Mouse (Mus musculus) midbrain, embryonic 14.5 days (tissue): Measurements from ENCODE around the gene Casd1. TPM values are rescaled to one million over a fixed set of nuclear protein-coding genes. Genes with fewer than 3 reads are reported as not detected.

ENCODE experiments used
- ATAC-seq: fragments of 200-750 bp; cut with Nextera tagmentation; 2 replicates; pipeline ENCODE4 v1.8.0; 2017; ENCODE audit warnings: moderate number of reproducible peaks, moderate library complexity; ENCODE audit not compliant: low FRiP score, low TSS enrichment
- DNase-seq: peaks from one replicate; pipeline ENCODE4 v3.0.0-alpha.2; 2015
- H3K27ac ChIP-seq: fragments of 300-500 bp; sonication (generic); replicated peaks from 2 replicates; pipeline ENCODE4 v1.5.1; 2014; ENCODE audit warnings: mild to moderate bottlenecking, low read depth, low read length, moderate library complexity
- H3K27me3 ChIP-seq: fragments of 300-500 bp; sonication (generic); 2 replicates; pipeline ENCODE4 v1.6.1; 2014; ENCODE audit warnings: low read length, control low read depth, mixed read lengths; ENCODE audit not compliant: control insufficient read depth, insufficient read depth
- H3K36me3 ChIP-seq: fragments of 300-500 bp; sonication (generic); 2 replicates; pipeline ENCODE4 v1.6.1; 2014; ENCODE audit warnings: low read length, control low read depth; ENCODE audit not compliant: control insufficient read depth, insufficient read depth
- H3K4me1 ChIP-seq: fragments of 300-500 bp; sonication (generic); 2 replicates; pipeline ENCODE4 v1.6.1; 2014; ENCODE audit warnings: mild to moderate bottlenecking, antibody characterized with exemption, low read length, control low read depth; ENCODE audit not compliant: control insufficient read depth, insufficient read depth
- H3K4me2 ChIP-seq: fragments of 300-500 bp; sonication (generic); 2 replicates; pipeline ENCODE4 v1.6.1; 2014; ENCODE audit warnings: mild to moderate bottlenecking, low read length, moderate library complexity
- H3K4me3 ChIP-seq: fragments of 300-500 bp; sonication (generic); replicated peaks from 2 replicates; pipeline ENCODE4 v1.5.1; 2014; ENCODE audit warnings: low read depth, low read length
- H3K9ac ChIP-seq: fragments of 300-500 bp; sonication (generic); replicated peaks from 2 replicates; pipeline ENCODE4 v1.6.1; 2014; ENCODE audit warnings: mild to moderate bottlenecking, low read length, moderate library complexity
- H3K9me3 ChIP-seq: fragments of 300-500 bp; sonication (generic); 2 replicates; pipeline ENCODE4 v1.6.1; 2016; ENCODE audit warnings: low read length, control low read depth, mixed read lengths; ENCODE audit not compliant: control insufficient read depth
- WGBS: fragments of 180-500 bp; shearing (Covaris S2); extraction: QIAGEN DNeasy Blood & Tissue Kit; methylation state at CpG from one replicate; pipeline ENCODE4 v1.1.7; 2014; 5-methylcytosine and 5-hydroxymethylcytosine counted together
- polyA plus RNA-seq: library from polyadenylated mRNA; unstranded; fragments of >200 nt; fragmentation: Nextera tagmentation; extraction: Ambion mirVana; gene quantifications from 2 replicates; pipeline ENCODE4 v1.2.1, GENCODE M21; 2014

Gene Casd1
- polyA plus RNA-seq, 1 experiment from 2014 or later = 61.9 TPM

GRCm38 (mm10) chr6:4601297-4601931 lies 775 bp downstream of the Casd1 start:
- ATAC-seq (peak; percentile 79), DNase-seq (peak; percentile 63)
- WGBS = 3% methylated on average over 54 of the region's 58 CpGs
- peak overlapping the region; percentile 97 for H3K27ac ChIP-seq
- peak overlapping the region; percentile 71 for H3K4me3 ChIP-seq
- H3K4me1 ChIP-seq = peaks cover 18% of the 10 kb centered on the region
- no peaks in the 10 kb centered on the region for H3K9me3 ChIP-seq
- no peaks in the 10 kb centered on the region for H3K36me3 ChIP-seq
- peak overlapping the region; percentile 87 for H3K4me2 ChIP-seq
- peak overlapping the region; percentile 97 for H3K9ac ChIP-seq
- H3K27me3 ChIP-seq = no peaks in the 10 kb centered on the region

GRCm38 (mm10) chr6:4602012-4602411 lies 1.4 kb downstream of the Casd1 start:
- Histone ChIP-seq H3K9ac (no peak overlapping the region), H3K27ac (no peak overlapping the region), H3K27me3 (no peaks in the 10 kb centered on the region), H3K9me3 (no peaks in the 10 kb centered on the region), H3K4me3 (peak overlapping the region; percentile 71), H3K4me1 (peaks cover 18% of the 10 kb centered on the region), H3K36me3 (no peaks in the 10 kb centered on the region), H3K4me2 (peak overlapping the region; percentile 87)
- DNase-seq = no peak
- no peak for ATAC-seq
- WGBS = 69% methylated on average over 5 of the region's 5 CpGs

GRCm38 (mm10) chr6:4606394-4606793 lies 5.8 kb downstream of the Casd1 start:
- Histone ChIP-seq H3K27me3 (no peaks in the 10 kb centered on the region), H3K9ac (no peak overlapping the region), H3K36me3 (no peaks in the 10 kb centered on the region), H3K27ac (no peak overlapping the region), H3K4me1 (peaks cover 13% of the 10 kb centered on the region), H3K4me2 (no peak overlapping the region), H3K4me3 (no peak overlapping the region), H3K9me3 (no peaks in the 10 kb centered on the region)
- DNase-seq (no peak), ATAC-seq (no peak)
- 91% methylated on average over 4 of the region's 4 CpGs for WGBS

GRCm38 (mm10) chr6:4610216-4610896 lies 9.7 kb downstream of the Casd1 start:
- no peak overlapping the region for H3K27ac ChIP-seq
- peaks cover 5% of the 10 kb centered on the region for H3K36me3 ChIP-seq
- no peaks in the 10 kb centered on the region for H3K27me3 ChIP-seq
- no peak overlapping the region for H3K9ac ChIP-seq
- no peak overlapping the region for H3K4me2 ChIP-seq
- no peak overlapping the region for H3K4me3 ChIP-seq
- ATAC-seq = no peak
- peaks cover 4% of the 10 kb centered on the region; the same call in 1 of the 2 replicates for H3K9me3 ChIP-seq
- no peak for DNase-seq
- WGBS = 82% methylated on average over 4 of the region's 4 CpGs
- H3K4me1 ChIP-seq = no peaks in the 10 kb centered on the region

- Histone ChIP-seq H3K4me1 (no peaks in the 10 kb centered on the region), H3K9ac (no peak overlapping the region), H3K9me3 (peaks cover 4% of the 10 kb centered on the region; the same call in 1 of the 2 replicates), H3K4me2 (no peak overlapping the region), H3K27me3 (no peaks in the 10 kb centered on the region), H3K36me3 (peaks cover 5% of the 10 kb centered on the region), H3K4me3 (no peak overlapping the region), H3K27ac (no peak overlapping the region)
- DNase-seq (no peak), ATAC-seq (no peak)
- WGBS = 85% methylated on average over 4 of the region's 4 CpGs
These were observed 11.2 kb downstream of the Casd1 start for GRCm38 (mm10) chr6:4611853-4612252.

GRCm38 (mm10) chr6:4612431-4612830 lies 11.8 kb downstream of the Casd1 start:
- Histone ChIP-seq H3K9me3 (peaks cover 4% of the 10 kb centered on the region; the same call in 1 of the 2 replicates), H3K4me1 (no peaks in the 10 kb centered on the region), H3K27me3 (no peaks in the 10 kb centered on the region), H3K9ac (no peak overlapping the region), H3K4me2 (no peak overlapping the region), H3K27ac (no peak overlapping the region), H3K36me3 (peaks cover 5% of the 10 kb centered on the region), H3K4me3 (no peak overlapping the region)
- no peak for ATAC-seq
- WGBS = 93% methylated on average over 7 of the region's 7 CpGs
- DNase-seq = no peak

GRCm38 (mm10) chr6:4617911-4618310 lies 17.3 kb downstream of the Casd1 start:
- WGBS = 91% methylated on average over 10 of the region's 10 CpGs
- ATAC-seq = no peak

GRCm38 (mm10) chr6:4631464-4631863 lies 30.8 kb downstream of the Casd1 start:
- Histone ChIP-seq H3K36me3 (no peaks in the 10 kb centered on the region), H3K9me3 (no peaks in the 10 kb centered on the region), H3K9ac (no peak overlapping the region), H3K4me2 (no peak overlapping the region), H3K27me3 (no peaks in the 10 kb centered on the region), H3K27ac (no peak overlapping the region), H3K4me3 (no peak overlapping the region), H3K4me1 (no peaks in the 10 kb centered on the region)
- ATAC-seq (no peak), DNase-seq (no peak)
- 56% methylated on average over 3 of the region's 3 CpGs for WGBS

More at GRCm38 (mm10) chr6:4617911-4618310, 17.3 kb downstream of the Casd1 start:
- Histone ChIP-seq H3K4me3 (no peak overlapping the region), H3K27me3 (no peaks in the 10 kb centered on the region), H3K36me3 (peaks cover 5% of the 10 kb centered on the region), H3K9me3 (peaks cover 4% of the 10 kb centered on the region; the same call in 1 of the 2 replicates), H3K4me1 (no peaks in the 10 kb centered on the region), H3K27ac (no peak overlapping the region), H3K4me2 (no peak overlapping the region), H3K9ac (no peak overlapping the region)
- DNase-seq = no peak

GRCm38 (mm10) chr6:4633189-4633588 lies 32.5 kb downstream of the Casd1 start:
- WGBS = 15% methylated on average over 4 of the region's 4 CpGs
- Histone ChIP-seq H3K27ac (no peak overlapping the region), H3K4me3 (no peak overlapping the region), H3K4me2 (no peak overlapping the region), H3K27me3 (no peaks in the 10 kb centered on the region), H3K36me3 (no peaks in the 10 kb centered on the region), H3K9me3 (no peaks in the 10 kb centered on the region), H3K9ac (no peak overlapping the region), H3K4me1 (no peaks in the 10 kb centered on the region)
- ATAC-seq (no peak), DNase-seq (no peak)
